Mouse (Mus musculus) forebrain, embryonic 11.5 days (tissue): ENCODE measurements at regions not wholly inside any gene's neighbourhood (a gene's known extent, or its start where the extent isn't known, plus 50 kb on each side); places are given as distances from the start of the nearest gene placed in this dataset.

ENCODE experiments used
- ATAC-seq: fragments of 200-750 bp; cut with Nextera tagmentation; replicated peaks from 2 replicates; pipeline ENCODE4 v1.8.0; 2017; ENCODE audit warnings: moderate TSS enrichment; ENCODE audit not compliant: low FRiP score
- DNase-seq: peaks from one replicate; pipeline ENCODE4 v3.0.0-alpha.2; 2017; ENCODE audit warnings: low spot score
- H3K27ac ChIP-seq: fragments of 300-500 bp; sonication (generic); 2 replicates; pipeline ENCODE4 v1.5.1; 2014; ENCODE audit warnings: low read depth, low read length
- H3K27me3 ChIP-seq: fragments of 300-500 bp; sonication (generic); 2 replicates; pipeline ENCODE4 v1.6.1; 2014; ENCODE audit warnings: mild to moderate bottlenecking, low read length, mixed read lengths; ENCODE audit not compliant: control insufficient read depth, insufficient read depth
- H3K36me3 ChIP-seq: fragments of 300-500 bp; sonication (generic); 2 replicates; pipeline ENCODE4 v1.6.1; 2014; ENCODE audit warnings: mild to moderate bottlenecking, low read length, moderate library complexity, mixed read lengths; ENCODE audit not compliant: control insufficient read depth, insufficient read depth
- H3K4me1 ChIP-seq: fragments of 300-500 bp; sonication (generic); replicated peaks from 2 replicates; pipeline ENCODE4 v1.6.1; 2014; ENCODE audit warnings: low read length, mixed read lengths; ENCODE audit not compliant: control insufficient read depth, insufficient read depth
- H3K4me2 ChIP-seq: fragments of 300-500 bp; sonication (generic); 2 replicates; pipeline ENCODE4 v1.6.1; 2014; ENCODE audit warnings: low read depth, mild to moderate bottlenecking, low read length, moderate library complexity, mixed read lengths; ENCODE audit not compliant: severe bottlenecking
- H3K4me3 ChIP-seq: fragments of 300-500 bp; sonication (generic); 2 replicates; pipeline ENCODE4 v1.5.1; 2014; ENCODE audit warnings: low read depth, low read length
- H3K9ac ChIP-seq: fragments of 300-500 bp; sonication (generic); 2 replicates; pipeline ENCODE4 v1.6.1; 2014; ENCODE audit warnings: low read length
- H3K9me3 ChIP-seq: fragments of 300-500 bp; sonication (generic); 2 replicates; pipeline ENCODE4 v1.6.1; 2016; ENCODE audit warnings: low read length, mixed read lengths; ENCODE audit not compliant: control insufficient read depth
- WGBS: fragments of 180-500 bp; shearing (Covaris S2); extraction: QIAGEN DNeasy Blood & Tissue Kit; methylation state at CpG from one replicate; pipeline ENCODE4 v1.1.7; 2014; 5-methylcytosine and 5-hydroxymethylcytosine counted together

- ATAC-seq = no peak
These were observed 429.1 kb downstream of the Adgrl2 start for GRCm38 (mm10) chr3:148561211-148561610.

GRCm38 (mm10) chr3:148559752-148560460 lies 430.4 kb downstream of the Adgrl2 start:
- Histone ChIP-seq H3K9me3 (no peaks in the 10 kb centered on the region), H3K27ac (no peak overlapping the region), H3K4me2 (no peak overlapping the region), H3K27me3 (no peaks in the 10 kb centered on the region), H3K36me3 (no peaks in the 10 kb centered on the region), H3K4me1 (no peaks in the 10 kb centered on the region), H3K9ac (no peak overlapping the region), H3K4me3 (no peak overlapping the region)
- WGBS = 81% methylated on average over 13 of the region's 13 CpGs
- DNase-seq (no peak), ATAC-seq (no peak)

More at GRCm38 (mm10) chr3:148561211-148561610, 429.1 kb downstream of the Adgrl2 start:
- no peaks in the 10 kb centered on the region for H3K27me3 ChIP-seq
- no peak overlapping the region for H3K9ac ChIP-seq
- 90% methylated on average over 4 of the region's 4 CpGs for WGBS
- no peak overlapping the region for H3K4me2 ChIP-seq
- no peaks in the 10 kb centered on the region for H3K4me1 ChIP-seq
- no peak overlapping the region for H3K27ac ChIP-seq
- no peaks in the 10 kb centered on the region for H3K9me3 ChIP-seq
- DNase-seq = no peak
- no peaks in the 10 kb centered on the region for H3K36me3 ChIP-seq
- no peak overlapping the region for H3K4me3 ChIP-seq

GRCm38 (mm10) chr3:148558592-148559157 lies 431.7 kb downstream of the Adgrl2 start:
- no peaks in the 10 kb centered on the region for H3K4me1 ChIP-seq
- 72% methylated on average over 5 of the region's 5 CpGs for WGBS

GRCm38 (mm10) chr3:148555324-148555723 lies 435.0 kb downstream of the Adgrl2 start:
- Histone ChIP-seq H3K36me3 (no peaks in the 10 kb centered on the region), H3K4me1 (no peaks in the 10 kb centered on the region), H3K4me2 (no peak overlapping the region), H3K9me3 (no peaks in the 10 kb centered on the region), H3K4me3 (no peak overlapping the region), H3K9ac (no peak overlapping the region), H3K27ac (no peak overlapping the region), H3K27me3 (no peaks in the 10 kb centered on the region)
- ATAC-seq (no peak), DNase-seq (no peak)
- WGBS = 85% methylated on average over 8 of the region's 8 CpGs

More at GRCm38 (mm10) chr3:148558592-148559157, 431.7 kb downstream of the Adgrl2 start:
- H3K4me3 ChIP-seq = no peak overlapping the region
- no peak overlapping the region for H3K27ac ChIP-seq
- DNase-seq = no peak
- H3K36me3 ChIP-seq = no peaks in the 10 kb centered on the region
- ATAC-seq = no peak
- H3K9me3 ChIP-seq = no peaks in the 10 kb centered on the region
- H3K4me2 ChIP-seq = no peak overlapping the region
- no peak overlapping the region for H3K9ac ChIP-seq
- no peaks in the 10 kb centered on the region for H3K27me3 ChIP-seq

- 94% methylated on average over 2 of the region's 2 CpGs for WGBS
These were observed 439.6 kb downstream of the Adgrl2 start for GRCm38 (mm10) chr3:148550716-148551115.

GRCm38 (mm10) chr3:148544929-148545328 lies 445.4 kb downstream of the Adgrl2 start:
- Histone ChIP-seq H3K4me1 (no peaks in the 10 kb centered on the region), H3K4me2 (no peak overlapping the region), H3K9me3 (no peaks in the 10 kb centered on the region; the same call in 1 of the 2 replicates), H3K4me3 (no peak overlapping the region), H3K9ac (no peak overlapping the region), H3K27me3 (no peaks in the 10 kb centered on the region), H3K27ac (no peak overlapping the region), H3K36me3 (no peaks in the 10 kb centered on the region)
- WGBS = 87% methylated on average over 6 of the region's 6 CpGs
- DNase-seq = no peak
- ATAC-seq = no peak

More at GRCm38 (mm10) chr3:148550716-148551115, 439.6 kb downstream of the Adgrl2 start:
- ATAC-seq = no peak
- no peak for DNase-seq
- Histone ChIP-seq H3K27ac (no peak overlapping the region), H3K9me3 (no peaks in the 10 kb centered on the region; the same call in 1 of the 2 replicates), H3K36me3 (no peaks in the 10 kb centered on the region), H3K4me2 (no peak overlapping the region), H3K4me1 (no peaks in the 10 kb centered on the region), H3K9ac (no peak overlapping the region), H3K27me3 (no peaks in the 10 kb centered on the region), H3K4me3 (no peak overlapping the region)

GRCm38 (mm10) chr3:148542217-148542616 lies 448.1 kb downstream of the Adgrl2 start:
- H3K27me3 ChIP-seq = no peaks in the 10 kb centered on the region
- H3K4me1 ChIP-seq = no peaks in the 10 kb centered on the region
- no peak overlapping the region for H3K4me2 ChIP-seq
- DNase-seq = no peak
- H3K4me3 ChIP-seq = no peak overlapping the region
- H3K36me3 ChIP-seq = no peaks in the 10 kb centered on the region
- 87% methylated on average over 5 of the region's 5 CpGs for WGBS
- no peak for ATAC-seq
- H3K9ac ChIP-seq = no peak overlapping the region
- no peaks in the 10 kb centered on the region for H3K9me3 ChIP-seq
- H3K27ac ChIP-seq = no peak overlapping the region

- no peak overlapping the region for H3K4me2 ChIP-seq
- ATAC-seq (peak; percentile 42; the same call in 1 of the 2 replicates), DNase-seq (no peak)
- H3K36me3 ChIP-seq = no peaks in the 10 kb centered on the region
- H3K4me3 ChIP-seq = no peak overlapping the region
- no peaks in the 10 kb centered on the region for H3K9me3 ChIP-seq
- no peak overlapping the region for H3K27ac ChIP-seq
- no peaks in the 10 kb centered on the region for H3K4me1 ChIP-seq
- H3K9ac ChIP-seq = no peak overlapping the region
- H3K27me3 ChIP-seq = no peaks in the 10 kb centered on the region
- 22% methylated on average over 4 of the region's 4 CpGs for WGBS
These were observed 452.6 kb downstream of the Adgrl2 start for GRCm38 (mm10) chr3:148537669-148538271.
